Mouse (Mus musculus): ENCODE measurements around the gene Pex14.

Pex14 gene

GRCm38 (mm10) chr4:149062406-149063318 lies 37.0 kb downstream of the Pex14 start:
- in situ Hi-C loops (cut with MboI; ENCODE audit: unreplicated experiment in 2 of 2), result loop anchor here in 1 of 2 experiments (25.0 kb wide), 1 partner anchor 1825 kb away; no protein-coding TSS in a partner anchor

- in situ Hi-C loops (cut with MboI; ENCODE audit: unreplicated experiment in 2 of 2), result loop anchor here in 1 of 2 experiments (25.0 kb wide), 1 partner anchor 1826 kb away; no protein-coding TSS in a partner anchor
These were observed 38.3 kb downstream of the Pex14 start for GRCm38 (mm10) chr4:149061432-149061718.

- in situ Hi-C loops (cut with MboI; ENCODE audit: unreplicated experiment in 2 of 2), result loop anchor here in 1 of 2 experiments (25.0 kb wide), 1 partner anchor 1826 kb away; no protein-coding TSS in a partner anchor
These were observed 38.9 kb downstream of the Pex14 start for GRCm38 (mm10) chr4:149060621-149061431.

- in situ Hi-C loops (cut with MboI; ENCODE audit: unreplicated experiment in 2 of 2), result loop anchor here in 1 of 2 experiments (25.0 kb wide), 1 partner anchor 1828 kb away; no protein-coding TSS in a partner anchor
These were observed 40.0 kb downstream of the Pex14 start for GRCm38 (mm10) chr4:149059713-149060112.

GRCm38 (mm10) chr4:149058298-149058697 lies 41.4 kb downstream of the Pex14 start:
- in situ Hi-C loops (cut with MboI; ENCODE audit: unreplicated experiment in 2 of 2), result loop anchor here in 1 of 2 experiments (25.0 kb wide), 1 partner anchor 1829 kb away; no protein-coding TSS in a partner anchor

- in situ Hi-C loops (cut with MboI; ENCODE audit: unreplicated experiment in 2 of 2), result loop anchor here in 1 of 2 experiments (25.0 kb wide), 1 partner anchor 1830 kb away; no protein-coding TSS in a partner anchor
These were observed 42.2 kb downstream of the Pex14 start for GRCm38 (mm10) chr4:149057470-149057869.

- in situ Hi-C loops (cut with MboI; ENCODE audit: unreplicated experiment in 2 of 2), result loop anchor here in 1 of 2 experiments (25.0 kb wide), 1 partner anchor 1830 kb away; no protein-coding TSS in a partner anchor
These were observed 42.7 kb downstream of the Pex14 start for GRCm38 (mm10) chr4:149056957-149057356.

- in situ Hi-C loops (cut with MboI; ENCODE audit: unreplicated experiment in 2 of 2), result loop anchor here in 1 of 2 experiments (25.0 kb wide), 1 partner anchor 1831 kb away; no protein-coding TSS in a partner anchor
These were observed 43.8 kb downstream of the Pex14 start for GRCm38 (mm10) chr4:149055847-149056246.

- in situ Hi-C loops (cut with MboI; ENCODE audit: unreplicated experiment in 2 of 2), result loop anchor here in 1 of 2 experiments (25.0 kb wide), 1 partner anchor 1838 kb away; no protein-coding TSS in a partner anchor
These were observed 50.1 kb downstream of the Pex14 start for GRCm38 (mm10) chr4:149049351-149050159.

- in situ Hi-C loops (cut with MboI; ENCODE audit: unreplicated experiment in 2 of 2), result no loop called here
These were observed 50.9 kb downstream of the Pex14 start for GRCm38 (mm10) chr4:149048625-149049228.

- in situ Hi-C loops (cut with MboI; ENCODE audit: unreplicated experiment in 2 of 2), result no loop called here
These were observed 52.3 kb downstream of the Pex14 start for GRCm38 (mm10) chr4:149047360-149047759.

GRCm38 (mm10) chr4:149045885-149046284 lies 53.8 kb downstream of the Pex14 start:
- in situ Hi-C loops (cut with MboI; ENCODE audit: unreplicated experiment in 2 of 2), result no loop called here

GRCm38 (mm10) chr4:149040289-149040688 lies 59.4 kb downstream of the Pex14 start:
- in situ Hi-C loops (cut with MboI; ENCODE audit: unreplicated experiment in 2 of 2), result no loop called here

GRCm38 (mm10) chr4:149037706-149038105 lies 62.0 kb downstream of the Pex14 start:
- in situ Hi-C loops (cut with MboI; ENCODE audit: unreplicated experiment in 2 of 2), result no loop called here

- in situ Hi-C loops (cut with MboI; ENCODE audit: unreplicated experiment in 2 of 2), result no loop called here
These were observed 63.1 kb downstream of the Pex14 start for GRCm38 (mm10) chr4:149036592-149036991.

GRCm38 (mm10) chr4:149031507-149031906 lies 68.2 kb downstream of the Pex14 start:
- in situ Hi-C loops (cut with MboI; ENCODE audit: unreplicated experiment in 2 of 2), result no loop called here

GRCm38 (mm10) chr4:149027571-149027970 lies 72.1 kb downstream of the Pex14 start:
- in situ Hi-C loops (cut with MboI; ENCODE audit: unreplicated experiment in 2 of 2), result no loop called here

GRCm38 (mm10) chr4:149025242-149025641 lies 74.4 kb downstream of the Pex14 start:
- in situ Hi-C loops (cut with MboI; ENCODE audit: unreplicated experiment in 2 of 2), result no loop called here

- in situ Hi-C loops (cut with MboI; ENCODE audit: unreplicated experiment in 2 of 2), result no loop called here
These were observed 78.7 kb downstream of the Pex14 start for GRCm38 (mm10) chr4:149021021-149021420.

Data from v-Abl transformed pro-B cells (cell line).